Mouse (Mus musculus) liver, embryonic 14.5 days (tissue): Measurements from ENCODE around the gene Mc3r.

ENCODE experiments used
- CTCF ChIP-seq: IDR thresholded peaks from 2 replicates; pipeline ENCODE4 v1.5.1; 2016; ENCODE audit warnings: antibody characterized with exemption, low read depth, control low read depth
- EP300 ChIP-seq: IDR thresholded peaks from 2 replicates; pipeline ENCODE4 v1.6.1; 2016; ENCODE audit warnings: antibody characterized with exemption, low read depth

DNA sequence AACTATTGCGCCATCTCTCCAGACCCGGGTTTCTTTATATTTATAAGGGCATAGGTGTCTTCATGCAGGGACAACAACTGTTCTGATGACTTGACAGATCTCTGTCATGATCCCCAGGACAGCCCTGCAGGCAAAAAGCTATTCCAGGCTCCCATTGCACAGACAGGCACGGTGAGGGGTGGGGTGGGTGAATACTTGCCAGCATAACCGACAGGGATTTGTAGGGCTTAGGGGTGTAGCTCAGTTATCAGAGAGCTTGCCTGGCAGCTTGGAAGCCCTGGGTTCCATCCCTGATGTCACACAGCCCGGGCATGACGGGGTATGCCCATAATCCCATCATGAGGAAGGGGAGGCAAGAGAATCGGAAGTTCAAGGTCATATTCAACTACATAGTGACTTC lies 42.7 kb downstream of the Mc3r start:
- TF ChIP-seq CTCF, result no peak
- TF ChIP-seq EP300, result no peak; the same call in 1 of the 2 replicates
